Mouse (Mus musculus) stomach, postnatal 0 days (tissue): ENCODE data around the gene Bmpr1a.

Source experiments
- CTCF ChIP-seq: IDR thresholded peaks from 2 replicates; pipeline ENCODE4 v1.5.1; 2016; ENCODE audit warnings: antibody characterized with exemption, low read depth, mild to moderate bottlenecking, moderate library complexity
- EP300 ChIP-seq: optimal IDR thresholded peaks from 2 replicates; pipeline ENCODE3; 2016; ENCODE audit warnings: antibody characterized with exemption

DNA sequence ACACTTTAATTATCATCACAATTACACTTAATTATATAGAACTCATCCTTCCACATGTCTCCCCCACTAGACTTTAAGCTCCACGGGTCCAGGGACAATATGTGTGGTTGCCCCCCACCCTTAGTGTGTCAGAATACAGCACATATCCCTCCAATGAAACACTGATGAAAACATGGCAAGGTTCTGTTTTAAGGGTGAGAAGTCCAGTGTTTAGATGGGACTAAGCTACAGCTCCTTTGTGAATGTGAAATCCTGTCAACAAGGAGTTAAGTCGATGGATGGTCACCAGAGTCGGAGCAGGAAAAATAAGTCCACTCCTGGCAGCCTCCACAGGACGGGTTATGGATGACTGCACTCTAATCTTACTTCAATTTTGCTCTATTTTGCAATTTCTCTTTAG, 2.8 kb downstream of the Bmpr1a start:
- TF ChIP-seq CTCF = no peak
- TF ChIP-seq EP300 = no peak
